11 mouse cellular contexts compared by ENCODE assay signal in genomic region chr1:170218091-170218884, GRCm38 (mm10). TPM values are rescaled to one million over a fixed set of nuclear protein-coding genes. Genes with fewer than 3 reads are reported as not detected.
DNase-seq lines count a peak whose midpoint lies in the region; ATAC-seq and TF ChIP-seq lines count a peak whose summit lies in the region.
"Had no signal": no experiment of that assay in that cellular context is flagged by ENCODE, and none has a peak within 500 bp of the region (broad histone marks: within the 10 kb centered on the region; RNA-seq: fewer than 3 reads in every experiment).

No protein-coding gene starts in this region.

- no peak overlapping the region for H3K27ac ChIP-seq in gastrocnemius, adult 2 months
- H3K27ac ChIP-seq in forebrain, embryonic 13.5 days, result no peak overlapping the region

- no peaks in the 10 kb centered on the region for H3K9me3 ChIP-seq in forebrain, embryonic 13.5 days (replicated peaks)

- H3K36me3 ChIP-seq in forebrain, embryonic 13.5 days (ENCODE audit: poor library complexity, severe bottlenecking), result no peaks in the 10 kb centered on the region

- no peak overlapping the region for H3K4me2 ChIP-seq in forebrain, embryonic 13.5 days

- no peak for DNase-seq in gastrocnemius, adult 2 months
- no peak for DNase-seq in gastrocnemius, adult 18-20 months (ENCODE audit: low spot score)
- peak; percentile 10 for DNase-seq in right cerebral cortex, postnatal 25 days
- DNase-seq in right cerebral cortex, postnatal 4 days, result no peak
- peak; percentile 14 for DNase-seq in embryo, embryonic 11.5 days (ENCODE audit: low read depth, low spot score)
- peak; percentile 41 for DNase-seq in thymus, postnatal 14 days
- DNase-seq in right cerebral cortex, postnatal 14 days, result no peak

- peak; percentile 56 for TF ChIP-seq CTCF in gastrocnemius, adult 2 months (IDR thresholded peaks at IDR 0.05)

- H3K4me3 ChIP-seq in gastrocnemius, adult 2 months, result no peak overlapping the region
- no peak overlapping the region for H3K4me3 ChIP-seq in forebrain, embryonic 13.5 days

- intact Hi-C loops in gastrocnemius, adult 2 months (cut with DNase I), result no loop called here

- H3K27me3 ChIP-seq in forebrain, embryonic 13.5 days, result peaks cover 17% of the 10 kb centered on the region

- no peak for ATAC-seq in forebrain, embryonic 13.5 days
- ATAC-seq: midbrain, embryonic 16.5 days had no signal

- WGBS in forebrain, embryonic 13.5 days, result 81% methylated on average over 6 of the region's 6 CpGs

- H3K9ac ChIP-seq in forebrain, embryonic 13.5 days, result no peak overlapping the region

- peaks cover 12% of the 10 kb centered on the region for H3K4me1 ChIP-seq in forebrain, embryonic 13.5 days

RNA-seq across cellular contexts. Expression of gene Uhmk1, which starts 3.1 kb away (rescaled TPM):
- 10 to 100 TPM; 12.6 to 15.5 TPM for total RNA-seq in gastrocnemius, adult 2 months (2021)
- total RNA-seq in gastrocnemius, adult 18-20 months (2021), result 10 to 100 TPM; 11.7 to 15.6 TPM
- 6.1 and 6.9 TPM in 2 replicates for polyA plus RNA-seq in forebrain, embryonic 13.5 days (2015; fragmentation: Nextera tagmentation; extraction: Ambion mirVana)

RNA-seq across cellular contexts. Expression of gene Sh2d1b2, which starts 14.3 kb away (rescaled TPM):
- total RNA-seq in gastrocnemius, adult 2 months (2021), result not detected
- total RNA-seq in gastrocnemius, adult 18-20 months (2021), result not detected
- not detected in 2 replicates for polyA plus RNA-seq in forebrain, embryonic 13.5 days (2015; fragmentation: Nextera tagmentation; extraction: Ambion mirVana)
- polyA plus RNA-seq: large intestine, adult 2 months; midbrain, embryonic 16.5 days; testis, adult 2 months had no signal

RNA-seq across cellular contexts. Expression of gene Uap1, which starts 43.5 kb away (rescaled TPM):
- total RNA-seq in gastrocnemius, adult 2 months (2021), result 10 to 100 TPM; 46.9 to 47.8 TPM
- total RNA-seq in gastrocnemius, adult 18-20 months (2021), result 10 to 100 TPM; 43.4 to 49.7 TPM
- 51.6 and 52.4 TPM in 2 replicates for polyA plus RNA-seq in forebrain, embryonic 13.5 days (2015; fragmentation: Nextera tagmentation; extraction: Ambion mirVana)

RNA-seq across cellular contexts. Expression of gene Sh2d1b1, which starts 58.8 kb away (rescaled TPM):
- total RNA-seq in gastrocnemius, adult 2 months (2021), result not detected
- not detected for total RNA-seq in gastrocnemius, adult 18-20 months (2021)
- polyA plus RNA-seq in forebrain, embryonic 13.5 days (2015; fragmentation: Nextera tagmentation; extraction: Ambion mirVana), result 0.06 TPM in 1 of 2 replicates, not detected in the other
- polyA plus RNA-seq: midbrain, embryonic 16.5 days had no signal

Comparison
In these comparisons a context has a peak if more than half of its experiments do, and no peak if none do; other contexts are left out.
1. DNase-seq: peak in right cerebral cortex, postnatal 25 days (single experiment), embryo, embryonic 11.5 days (single experiment) and thymus, postnatal 14 days (single experiment); none in gastrocnemius, adult 2 months (single experiment), gastrocnemius, adult 18-20 months (single experiment), right cerebral cortex, postnatal 4 days (single experiment) and right cerebral cortex, postnatal 14 days (single experiment).